In genomic region chr16:92371623-92372022, GRCm38 (mm10) we compare ENCODE assay signal across 41 mouse cellular contexts. TPM values are rescaled to one million over a fixed set of nuclear protein-coding genes. Genes with fewer than 3 reads are reported as not detected.
DNase-seq lines count a peak whose midpoint lies in the region; ATAC-seq lines count a peak whose summit lies in the region.
"Had no signal": no experiment of that assay in that cellular context is flagged by ENCODE, and none has a peak within 500 bp of the region (broad histone marks: within the 10 kb centered on the region; RNA-seq: fewer than 3 reads in every experiment).

No protein-coding gene starts in this region.

- no peak for DNase-seq in cerebellum, postnatal 4 days (ENCODE audit: low spot score in 2 of 2)
- peak; percentile 26 for DNase-seq in left cerebral cortex, postnatal 4 days
- DNase-seq in left cerebral cortex, postnatal 14 days (ENCODE audit: low spot score in 2 of 2), result no peak
- DNase-seq in cerebellum, adult 9-10 months, result peak; percentile 63
- DNase-seq in cerebellum, postnatal 36 days, result peak; percentile 28 to 34
- no peak for DNase-seq in adrenal gland, adult 2 months
- DNase-seq in right cerebral cortex, postnatal 25 days, result no peak
- DNase-seq: adrenal gland, postnatal 10 days; gastrocnemius, postnatal 14 days; heart, postnatal 10 days; kidney, adult 2 months; kidney, postnatal 36 days; liver, embryonic 13.5 days; lung, adult 18-20 months; lung, postnatal 4 days; midbrain, embryonic 14.5 days; spleen, adult 18-20 months; thymus, adult 18-20 months; thymus, postnatal 36 days had no signal

- intact Hi-C loops in left cerebral cortex, postnatal 4 days (cut with DNase I), result no loop called here
- intact Hi-C loops in left cerebral cortex, postnatal 14 days (cut with DNase I), result no loop called here

- peak; percentile 71 for ATAC-seq in cerebellum, adult (ENCODE audit: insufficient number of reproducible peaks, low FRiP score, low TSS enrichment)
- ATAC-seq: activated CD4-positive, CD25-positive, alpha-beta regulatory T cell, adult 4 months; forebrain, embryonic 14.5 days; hindbrain, embryonic 16.5 days; lung, postnatal 0 days had no signal

RNA-seq across cellular contexts. Expression of gene Kcne1, which starts 12.4 kb away (rescaled TPM):
- total RNA-seq in left cerebral cortex, postnatal 4 days (2021), result not detected
- total RNA-seq in left cerebral cortex, postnatal 14 days (2021), result not detected
- under 1 TPM in 1 of 2 experiments, not detected in 1; 0.17 TPM for total RNA-seq in adrenal gland, adult 2 months (2021)
- polyA plus RNA-seq in adrenal gland, adult 2 months (2012; rRNA removed), result 0.41 TPM in 1 of 2 replicates, not detected in the other
- total RNA-seq: adrenal gland, postnatal 10 days; ES-E14; gastrocnemius, postnatal 14 days; granulocyte monocyte progenitor cell, adult 5-6 weeks; hematopoietic stem cell, adult 5-6 weeks; layer of hippocampus, adult 2 months; layer of hippocampus, postnatal 25 days; monocyte, adult 5-6 weeks had no signal
- polyA plus RNA-seq: activated CD4-positive, CD25-positive, alpha-beta regulatory T cell, adult 4 months; intestine, embryonic 14.5 days; midbrain, embryonic 14.5 days had no signal

RNA-seq across cellular contexts. Expression of gene Fam243, which starts 50.4 kb away (rescaled TPM):
- not detected for total RNA-seq in left cerebral cortex, postnatal 4 days (2021)
- not detected for total RNA-seq in left cerebral cortex, postnatal 14 days (2021)
- not detected for total RNA-seq in adrenal gland, adult 2 months (2021)
- polyA plus RNA-seq in adrenal gland, adult 2 months (2012; rRNA removed), result not detected in 2 replicates
- total RNA-seq: adrenal gland, postnatal 10 days; CH12.LX; ES-E14; gastrocnemius, postnatal 14 days; granulocyte monocyte progenitor cell, adult 5-6 weeks; hematopoietic stem cell, adult 5-6 weeks; layer of hippocampus, adult 2 months; layer of hippocampus, postnatal 25 days; left cerebral cortex, adult 8-10 months; monocyte, adult 5-6 weeks had no signal
- polyA plus RNA-seq: activated CD4-positive, CD25-positive, alpha-beta regulatory T cell, adult 4 months; C2C12; embryonic facial prominence, embryonic 10.5 days; embryonic facial prominence, embryonic 15.5 days; heart, embryonic 13.5 days; hindbrain, embryonic 16.5 days; intestine, embryonic 14.5 days; limb, embryonic 10.5 days; limb, embryonic 15.5 days; liver, embryonic 13.5 days; lung, postnatal 0 days; midbrain, embryonic 14.5 days; neural tube, embryonic 14.5 days; stomach, postnatal 0 days had no signal

Comparison
In these comparisons a context has a peak if more than half of its experiments do, and no peak if none do; other contexts are left out.
1. DNase-seq: peak in left cerebral cortex, postnatal 4 days (single experiment), cerebellum, adult 9-10 months (single experiment) and cerebellum, postnatal 36 days (2 of 2); none in cerebellum, postnatal 4 days (0 of 2), left cerebral cortex, postnatal 14 days (0 of 2), adrenal gland, adult 2 months (single experiment) and right cerebral cortex, postnatal 25 days (single experiment).